Mouse (Mus musculus): ENCODE results near the gene Scimp.
A peak's percentile ranks its signal among the peaks of the same experiment; 100 is the strongest.

The Scimp gene

GRCm38 (mm10) chr11:70812365-70812764, at the start of gene Scimp:
Scimp (minus strand) TSS chr11:70812586.
- no peak for DNase-seq (ENCODE audit: low spot score in 2 of 2)

GRCm38 (mm10) chr11:70860371-70860770, 48.0 kb upstream of the Scimp start:
- no peak for DNase-seq (ENCODE audit: low spot score in 2 of 2)

- no peak for DNase-seq (ENCODE audit: low spot score in 2 of 2)
These were observed 33.6 kb upstream of the Scimp start for GRCm38 (mm10) chr11:70846029-70846428.

- no peak for DNase-seq (ENCODE audit: low spot score in 2 of 2)
These were observed 33.1 kb upstream of the Scimp start for GRCm38 (mm10) chr11:70845457-70845978.

DNA sequence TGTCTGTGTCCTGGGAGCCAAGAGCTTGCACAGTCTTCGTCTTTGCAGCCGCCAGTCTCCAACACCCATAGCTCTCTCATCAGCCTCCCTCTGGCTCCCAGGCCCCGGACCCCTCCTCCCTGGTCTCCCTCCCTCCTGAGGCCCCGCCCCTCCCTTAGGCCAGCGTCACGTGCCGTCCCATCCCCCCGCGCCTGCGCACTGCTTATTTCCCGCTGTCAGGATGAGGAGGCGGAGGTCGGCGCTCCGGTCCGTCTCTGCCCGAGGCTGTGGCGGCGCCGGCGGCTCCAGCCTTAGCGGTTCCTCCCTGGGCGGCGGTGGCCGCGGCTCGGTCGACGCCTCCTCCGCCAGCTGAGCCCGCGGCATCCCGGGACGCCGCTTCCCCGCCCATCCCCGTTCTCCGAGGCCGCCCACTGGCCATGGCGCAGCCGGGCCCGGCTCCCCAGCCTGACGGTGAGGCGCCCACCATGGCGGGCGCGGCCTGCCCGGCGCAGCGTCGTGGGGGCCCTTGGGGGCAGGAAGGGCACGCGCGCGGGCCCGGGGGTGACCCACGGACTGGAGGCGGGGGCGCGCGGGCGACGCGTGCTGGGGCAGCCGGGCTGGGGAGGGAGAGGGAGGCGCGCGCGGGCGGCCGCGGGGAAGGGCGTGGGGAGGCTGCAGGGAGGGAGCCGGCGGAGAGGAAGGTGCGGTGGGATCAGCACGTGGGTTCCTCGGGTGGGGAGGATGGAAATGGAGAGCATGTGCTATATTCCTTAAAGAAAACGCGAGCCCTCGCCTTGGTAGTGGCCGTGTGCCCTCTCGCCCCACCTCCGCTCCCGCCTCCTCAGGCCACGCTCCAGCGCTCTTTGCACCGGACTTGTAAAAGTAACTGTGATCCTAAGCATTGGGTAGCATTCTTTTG, 32.4 kb upstream of the Scimp start, which contains the start of gene Rabep1:
Rabep1 (plus strand) TSS at position 220 of the 898 bp plus-strand sequence.
- peak; percentile 88 to 95 for DNase-seq (ENCODE audit: low spot score in 2 of 2)

DNA sequence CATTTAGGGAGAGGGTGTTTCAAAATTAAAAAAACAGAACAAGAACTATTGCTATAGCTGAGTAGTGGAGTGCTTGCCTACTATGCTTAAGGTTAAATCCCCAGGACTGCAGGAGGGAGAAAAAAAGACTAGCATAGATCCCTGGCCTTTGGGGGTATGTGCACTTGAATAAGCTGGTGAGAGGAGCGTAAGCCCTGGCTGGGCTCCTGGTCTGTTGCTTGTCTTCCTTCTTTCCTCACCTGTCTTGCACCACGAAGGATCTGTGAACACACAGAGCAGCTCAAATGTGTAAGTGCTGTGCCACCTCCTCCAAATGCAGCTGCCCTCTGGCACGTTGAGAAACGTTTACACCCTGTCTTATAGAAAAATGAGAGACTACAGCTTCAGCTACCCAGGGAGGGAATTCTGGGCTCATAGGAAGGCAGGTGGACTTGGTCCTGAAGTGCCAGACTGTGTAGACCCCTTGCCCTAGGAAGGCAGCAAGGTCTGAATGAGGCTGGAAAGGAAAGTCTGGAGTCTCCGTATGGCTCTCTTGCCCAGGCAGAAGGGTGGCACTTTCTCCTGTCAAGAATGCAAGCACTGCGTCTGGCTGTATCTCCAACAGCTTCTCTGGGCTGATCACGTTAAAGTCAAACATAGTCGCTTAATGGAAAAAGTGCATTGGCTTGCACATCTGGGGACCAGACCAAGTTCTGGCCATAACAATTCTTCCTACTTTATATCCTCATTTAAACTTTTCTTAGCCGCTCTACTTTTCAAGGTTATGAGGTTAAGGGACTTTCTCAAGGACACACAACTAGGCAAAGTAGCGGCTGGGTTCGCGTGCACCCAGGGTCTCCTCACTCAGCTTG, 31.5 kb upstream of the Scimp start:
- DNase-seq (ENCODE audit: low spot score in 2 of 2) = no peak

DNA sequence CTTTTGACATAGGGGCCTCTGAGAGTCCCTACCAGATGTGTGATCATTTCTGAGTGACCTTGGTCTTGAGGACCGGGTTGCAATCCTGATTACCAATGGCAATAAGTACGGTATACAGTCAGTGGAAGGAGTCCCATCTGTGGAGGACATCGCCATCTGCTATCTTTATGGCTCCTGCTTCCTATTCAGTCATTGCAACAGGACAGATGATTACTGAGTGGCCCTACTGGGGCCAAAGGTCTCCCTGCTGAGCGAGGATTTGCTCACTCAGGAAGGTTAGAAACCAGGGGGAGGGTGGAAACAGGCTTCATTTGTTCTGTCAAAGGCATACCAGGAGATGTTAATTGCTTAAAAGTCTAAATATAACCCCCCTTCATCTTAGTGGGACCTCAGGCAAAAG, 30.6 kb upstream of the Scimp start:
- DNase-seq (ENCODE audit: low spot score in 2 of 2) = no peak

- DNase-seq (ENCODE audit: low spot score in 2 of 2) = no peak
These were observed 26.2 kb upstream of the Scimp start for GRCm38 (mm10) chr11:70838610-70839009.

GRCm38 (mm10) chr11:70837031-70837430, 24.6 kb upstream of the Scimp start:
- DNase-seq (ENCODE audit: low spot score in 2 of 2) = no peak

DNA sequence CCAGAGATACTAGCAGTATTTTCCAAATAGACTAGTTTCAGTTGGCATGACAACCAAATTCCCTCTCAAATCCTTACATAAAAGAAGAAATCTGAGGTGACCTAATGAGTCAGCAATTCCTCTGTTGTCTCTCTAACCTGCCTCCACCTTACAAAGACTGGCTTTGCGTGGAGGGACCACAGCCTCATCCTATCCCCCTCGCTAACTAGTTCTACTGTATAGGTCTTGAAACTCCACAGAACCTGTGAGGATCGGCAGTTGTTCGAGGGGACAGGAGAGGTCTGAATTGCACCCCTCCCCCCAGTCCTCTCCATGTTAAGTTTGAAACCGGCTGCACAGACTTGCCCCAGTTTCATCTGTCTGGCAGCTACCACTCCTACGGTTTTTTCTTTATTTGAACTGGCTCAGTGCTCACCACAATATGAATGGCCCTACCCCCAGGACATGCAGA, 23.0 kb upstream of the Scimp start:
- no peak for DNase-seq (ENCODE audit: low spot score in 2 of 2)

GRCm38 (mm10) chr11:70833831-70834230, 21.4 kb upstream of the Scimp start:
- DNase-seq (ENCODE audit: low spot score in 2 of 2) = no peak

- no peak for DNase-seq (ENCODE audit: low spot score in 2 of 2)
These were observed 21.0 kb upstream of the Scimp start for GRCm38 (mm10) chr11:70833408-70833807.

DNA sequence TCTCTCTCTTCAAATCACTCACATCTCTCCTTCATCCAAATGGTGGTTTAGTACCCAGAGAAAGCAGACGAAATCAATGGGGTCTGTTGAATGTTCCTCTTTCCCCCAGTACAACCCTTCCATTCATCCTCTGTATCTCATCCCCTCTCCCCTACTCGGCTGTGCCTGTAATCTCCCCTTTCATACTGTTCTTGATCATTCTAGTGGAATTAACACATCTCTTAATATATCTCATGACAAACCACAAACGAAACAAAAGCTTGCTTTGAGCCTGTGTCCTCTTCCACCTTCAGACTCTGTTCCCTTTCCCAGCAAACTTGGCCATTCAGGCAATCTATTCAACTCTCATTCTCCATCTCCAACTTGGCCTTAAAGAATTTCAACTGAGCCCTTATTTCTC, 18.8 kb upstream of the Scimp start:
- DNase-seq (ENCODE audit: low spot score in 2 of 2) = no peak

DNA sequence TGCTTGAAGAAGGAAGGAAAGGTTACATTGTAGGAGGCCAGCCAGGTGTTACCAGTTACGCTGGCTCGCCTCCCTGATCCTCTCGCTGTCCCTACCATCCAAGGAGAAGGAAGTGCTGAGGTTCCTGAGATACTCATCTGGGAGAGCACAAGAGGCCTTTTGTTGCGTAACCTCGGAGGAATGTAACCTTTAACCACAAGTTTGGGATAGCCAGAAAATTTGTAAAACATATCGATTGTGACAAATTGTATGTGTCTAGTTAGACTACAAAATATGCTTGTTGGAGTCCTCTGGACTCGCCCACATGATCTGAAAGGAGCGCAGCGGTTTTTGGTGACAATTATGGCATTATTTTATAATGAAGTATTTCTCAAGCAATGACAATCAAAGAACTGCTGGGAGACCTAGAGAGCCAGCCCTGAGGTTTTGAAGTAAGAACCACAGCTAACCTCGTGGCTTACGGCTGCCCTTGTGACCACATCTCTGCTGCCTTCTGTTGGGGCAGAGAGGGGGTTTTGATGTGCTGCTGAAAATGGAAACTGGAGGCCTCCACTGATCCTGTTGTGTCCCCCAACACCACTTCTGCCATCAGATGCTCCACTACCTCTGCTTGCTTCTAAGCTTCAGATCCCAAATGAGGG, 16.7 kb upstream of the Scimp start:
- DNase-seq (ENCODE audit: low spot score in 2 of 2) = no peak

GRCm38 (mm10) chr11:70826207-70826606, 13.8 kb upstream of the Scimp start:
- no peak for DNase-seq (ENCODE audit: low spot score in 2 of 2)

DNA sequence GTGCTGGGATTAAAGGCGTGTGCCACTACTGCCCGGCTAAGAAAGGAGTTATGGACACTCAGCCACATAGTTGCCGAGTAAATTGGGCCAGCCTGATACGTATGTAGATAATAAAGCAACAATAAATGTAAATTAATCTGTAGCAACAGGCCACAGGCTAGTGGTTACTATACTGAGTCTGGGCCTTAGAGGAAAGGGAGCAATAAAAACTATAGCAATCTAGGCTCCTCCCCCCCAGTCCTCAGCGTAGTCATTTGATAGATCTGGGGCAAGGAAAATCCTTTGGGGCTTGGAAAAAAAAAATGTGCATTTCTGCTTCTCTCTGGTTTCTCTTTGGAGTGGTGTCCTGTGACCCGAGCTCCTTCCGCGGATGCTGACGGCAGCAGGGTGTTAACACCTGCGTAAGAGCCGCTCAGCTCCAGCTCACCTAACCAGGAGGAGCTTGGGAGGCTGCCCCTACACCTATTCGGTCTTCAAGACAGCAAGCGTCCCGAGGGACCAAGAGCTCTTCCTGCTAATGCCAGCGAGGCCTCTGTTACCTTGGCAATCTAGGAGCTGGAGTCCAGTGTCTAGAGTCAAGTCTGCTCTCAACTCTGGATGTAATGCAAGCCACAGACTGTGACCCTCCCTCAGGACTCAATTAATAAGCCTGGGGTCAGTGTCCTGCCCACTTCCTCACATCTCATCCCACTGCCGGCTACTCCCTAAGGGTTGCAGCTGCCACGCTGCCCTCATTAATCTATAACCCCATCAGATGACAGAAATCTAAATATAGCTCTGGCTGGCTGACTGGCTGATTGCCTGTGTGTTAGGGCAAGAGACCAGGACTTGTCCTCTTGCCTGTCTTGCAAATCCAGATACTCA, 9.6 kb upstream of the Scimp start:
- DNase-seq (ENCODE audit: low spot score in 2 of 2) = no peak

GRCm38 (mm10) chr11:70820120-70820519, 7.7 kb upstream of the Scimp start:
- DNase-seq (ENCODE audit: low spot score in 2 of 2) = no peak

- no peak for DNase-seq (ENCODE audit: low spot score in 2 of 2)
These were observed 4.4 kb upstream of the Scimp start for GRCm38 (mm10) chr11:70816770-70817169.

DNA sequence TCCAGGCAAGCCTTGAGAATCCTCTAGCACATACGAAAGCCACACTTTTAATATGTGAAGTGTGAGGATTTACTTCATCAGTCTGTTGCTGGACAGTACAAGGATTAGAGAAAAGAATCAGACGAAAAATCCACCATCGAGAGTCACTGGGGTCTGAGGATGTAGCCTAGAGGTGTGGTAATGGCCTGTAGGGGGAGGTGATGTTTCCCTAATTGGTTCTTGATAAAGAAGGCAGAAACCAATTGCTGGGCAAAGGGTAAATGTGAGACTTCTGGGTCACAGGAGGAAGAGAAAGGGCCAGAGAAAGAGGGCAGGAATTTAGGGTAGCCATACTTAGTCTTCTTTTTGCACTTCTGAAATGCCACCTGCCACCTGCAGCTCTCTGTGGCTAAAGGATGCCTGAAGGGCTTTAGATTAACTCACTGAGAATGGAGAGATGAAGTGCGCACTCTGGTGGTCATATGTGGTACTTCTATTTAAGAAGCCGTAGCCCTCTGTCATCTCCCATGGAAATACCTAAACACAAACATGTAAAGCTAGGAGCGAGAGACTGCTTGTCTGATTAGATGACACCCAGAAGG, 3.2 kb upstream of the Scimp start:
- DNase-seq (ENCODE audit: low spot score in 2 of 2) = peak in 1 of 2 experiments; percentile 35

- no peak for DNase-seq (ENCODE audit: low spot score in 2 of 2)
These were observed 2.7 kb upstream of the Scimp start for GRCm38 (mm10) chr11:70815071-70815470.
